Mouse (Mus musculus) layer of hippocampus, adult 8-10 months (tissue): Measurements from ENCODE around the gene Ces5a. TPM values are rescaled to one million over a fixed set of nuclear protein-coding genes. Genes with fewer than 3 reads are reported as not detected.

Experiments
- total RNA-seq, 4 experiments: library from RNA; stranded (reverse); gene quantifications; 2 replicates each; pipeline ENCODE4 v1.2.4; 2022

Gene Ces5a
- total RNA-seq, 4 experiments from 2014 or later: 0.89 to 2.0 (median 1.5) TPM

Other genes starting within 250 kb of the Ces5a start
- not detected for gene Ces1g, start 198.5 kb downstream of the Ces5a start, total RNA-seq
- gene Ces1h, start 156.1 kb downstream of the Ces5a start, total RNA-seq: not detected